Mouse (Mus musculus) cerebellum, adult 11 months (tissue): ENCODE measurements around the gene Mboat7.
"Not testable (repeated sequence)": the region's sequence is repeated elsewhere in the genome, so short reads cannot be mapped to it uniquely, and the experiment has no call there.

Experiments used
- DNase-seq: peaks from one replicate; pipeline ENCODE4 v3.0.0; 2022

Mboat7 gene

DNA sequence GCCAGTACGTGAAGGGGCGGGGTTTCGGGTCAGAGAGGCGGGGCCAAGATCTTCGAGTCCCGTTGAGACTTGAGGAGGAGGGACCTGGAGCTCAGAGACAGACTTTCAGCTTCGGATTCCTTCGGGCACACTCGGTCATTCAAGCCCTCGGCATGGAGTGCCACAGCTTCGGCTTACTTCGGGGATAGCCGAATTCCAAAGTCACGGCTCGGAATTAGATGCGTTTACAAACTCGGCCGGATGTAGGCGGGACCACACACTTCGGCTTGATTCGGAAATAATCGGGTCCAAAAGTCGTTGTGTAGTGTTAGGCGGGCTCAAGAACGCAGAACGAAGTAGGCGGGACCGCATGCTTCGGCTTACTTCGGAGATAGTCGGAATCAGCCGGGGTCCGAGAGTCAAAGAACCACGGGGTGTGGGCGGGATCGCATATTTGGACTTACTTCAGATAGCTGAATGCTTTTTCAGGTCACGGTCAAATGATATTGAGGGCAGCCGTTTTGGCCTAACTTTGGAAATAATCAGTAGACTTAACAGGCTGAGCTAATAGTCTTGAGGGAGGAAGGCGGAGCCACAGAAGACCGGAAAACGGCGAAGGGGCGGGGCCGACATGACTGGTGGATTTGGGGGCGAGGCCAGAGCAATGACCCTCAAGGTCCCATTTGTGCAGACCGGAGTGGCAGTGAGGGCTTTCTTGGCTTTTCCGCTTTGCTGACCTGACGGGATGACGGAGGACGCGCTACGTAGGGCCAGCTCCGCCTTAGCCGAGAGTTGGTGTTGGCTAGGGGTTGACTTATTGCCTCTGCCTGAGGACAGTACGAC, at the start of gene Mboat7:
Gene Mboat7 (minus strand): TSS at position 537 of the 822 bp plus-strand sequence.
- peak; percentile 94 for DNase-seq

- not testable (repeated sequence) for DNase-seq
Observed at GRCm38 (mm10) chr7:3732675-3733074, 39.4 kb upstream of the Mboat7 start.

GRCm38 (mm10) chr7:3725459-3725858, 32.1 kb upstream of the Mboat7 start:
- not testable (repeated sequence) for DNase-seq

- not testable (repeated sequence) for DNase-seq
Observed at GRCm38 (mm10) chr7:3720268-3720667, 26.9 kb upstream of the Mboat7 start, which contains the start of gene Pirb. Gene Pirb (minus strand): TSS chr7:3720391.

GRCm38 (mm10) chr7:3715249-3715648, 21.9 kb upstream of the Mboat7 start:
- DNase-seq = no peak

- no peak for DNase-seq
Observed at GRCm38 (mm10) chr7:3712264-3712942, 19.1 kb upstream of the Mboat7 start.

DNA sequence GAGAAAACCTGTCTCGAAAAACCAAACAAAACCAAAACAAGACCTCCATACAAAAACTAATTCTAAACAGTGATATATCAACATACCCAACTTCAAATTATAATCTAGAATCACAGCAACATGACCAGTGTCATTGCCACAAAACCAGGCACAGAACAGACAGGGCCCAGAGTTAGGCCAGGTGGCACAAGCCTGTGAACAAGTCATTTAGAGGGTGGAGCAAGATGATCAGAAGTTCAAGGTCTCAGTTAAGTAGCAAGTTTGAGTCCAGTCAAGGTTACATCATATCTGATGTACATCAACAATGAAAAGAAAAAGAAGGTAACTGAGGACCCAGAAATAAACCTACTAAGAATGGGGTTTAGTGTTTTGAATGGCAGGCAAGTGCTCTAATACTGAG, 15.7 kb upstream of the Mboat7 start:
- no peak for DNase-seq

DNA sequence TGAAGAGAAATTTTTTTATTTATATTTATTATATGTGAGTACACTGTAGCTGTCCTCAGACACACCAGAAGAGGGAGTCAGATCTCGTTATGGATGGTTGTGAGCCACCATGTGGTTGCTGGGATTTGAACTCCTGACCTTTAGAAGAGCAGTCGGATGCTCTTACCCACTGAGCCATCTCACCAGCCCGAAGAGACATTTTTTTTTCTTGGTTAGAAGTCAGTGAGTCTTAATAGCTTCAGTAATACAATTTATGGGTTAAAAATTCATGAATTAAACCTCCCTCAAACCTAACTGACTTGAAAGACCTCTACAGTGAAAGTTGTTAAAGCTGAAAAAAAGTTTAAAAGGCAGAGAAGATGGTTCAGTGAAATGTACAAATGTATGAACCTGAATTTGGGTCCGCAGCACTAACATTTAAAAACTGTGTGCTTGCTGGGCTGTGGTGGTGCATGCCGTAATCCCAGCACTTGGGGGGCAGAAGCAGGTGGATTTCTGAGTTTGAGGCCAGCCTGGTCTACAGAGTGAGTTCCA, 15.2 kb upstream of the Mboat7 start:
- not testable (repeated sequence) for DNase-seq

GRCm38 (mm10) chr7:3707568-3708413, 14.5 kb upstream of the Mboat7 start:
- no peak for DNase-seq

GRCm38 (mm10) chr7:3707027-3707426, 13.7 kb upstream of the Mboat7 start:
- DNase-seq = no peak

DNA sequence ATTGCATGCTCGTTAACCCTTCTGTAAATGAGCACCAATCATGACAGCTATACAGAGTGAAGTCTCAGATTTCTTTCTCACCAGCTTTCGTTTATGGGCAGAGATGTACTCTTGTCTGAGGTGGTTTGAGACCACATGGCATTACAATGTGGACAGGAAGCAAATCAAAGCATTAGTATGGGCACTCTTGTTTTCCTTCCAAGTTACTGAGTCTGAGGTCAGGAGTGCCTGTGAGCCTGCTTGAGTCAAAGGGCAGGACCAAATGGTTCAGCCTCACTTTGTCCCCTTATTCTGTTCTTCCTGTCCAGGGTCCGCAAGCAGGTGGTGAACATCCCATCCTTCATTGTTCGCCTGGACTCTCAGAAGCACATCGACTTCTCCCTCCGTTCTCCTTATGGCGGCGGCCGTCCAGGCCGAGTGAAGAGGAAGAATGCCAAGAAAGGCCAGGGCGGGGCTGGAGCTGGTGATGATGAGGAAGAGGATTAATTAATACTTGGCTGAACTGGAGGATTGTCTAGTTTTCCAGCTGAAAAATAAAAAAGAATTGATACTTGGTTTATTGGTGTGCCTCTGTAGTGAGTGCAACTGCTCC, 13.1 kb upstream of the Mboat7 start:
- DNase-seq = no peak

GRCm38 (mm10) chr7:3705911-3706310, 12.6 kb upstream of the Mboat7 start:
- no peak for DNase-seq

DNA sequence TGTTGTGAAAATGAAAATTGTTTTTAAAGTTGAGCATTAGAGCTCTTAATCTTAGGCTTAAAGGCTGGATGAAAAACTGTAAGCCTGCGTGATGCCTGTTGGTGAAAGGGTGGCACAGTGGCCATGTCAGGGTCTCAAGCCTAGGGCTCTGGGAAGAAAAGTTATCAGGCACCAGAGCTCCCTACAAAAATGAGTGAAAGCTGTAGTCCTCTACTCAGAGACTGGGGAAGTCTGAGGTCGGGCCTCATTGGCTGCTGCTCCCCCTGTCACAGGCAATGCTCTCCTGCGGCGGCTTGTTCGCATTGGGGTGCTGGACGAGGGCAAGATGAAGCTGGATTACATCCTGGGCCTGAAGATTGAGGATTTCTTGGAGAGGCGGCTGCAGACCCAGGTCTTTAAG, 12.1 kb upstream of the Mboat7 start:
- DNase-seq = not testable (repeated sequence)

DNA sequence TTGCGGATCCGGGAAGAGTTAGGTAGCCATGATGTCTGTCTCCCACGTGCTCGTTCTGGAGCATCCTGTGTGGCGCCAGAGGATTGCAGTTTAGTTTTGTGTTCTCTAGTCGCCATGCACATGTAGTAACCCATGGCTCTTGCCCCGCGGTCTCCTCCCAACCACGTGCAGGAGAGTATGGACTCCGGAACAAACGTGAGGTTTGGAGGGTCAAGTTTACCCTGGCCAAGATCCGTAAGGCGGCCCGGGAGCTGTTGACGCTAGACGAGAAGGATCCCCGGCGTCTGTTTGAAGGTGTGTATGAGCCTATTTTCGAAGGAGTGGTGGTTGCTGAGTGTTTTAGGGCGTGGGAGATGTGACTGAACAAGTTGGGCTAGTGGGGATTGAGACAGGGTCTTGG, 11.2 kb upstream of the Mboat7 start:
- no peak for DNase-seq

GRCm38 (mm10) chr7:3703879-3704441, 10.6 kb upstream of the Mboat7 start, which contains the start of gene Rps9:
Gene Rps9 (plus strand): TSS chr7:3703993.
- peak; percentile 96 for DNase-seq

GRCm38 (mm10) chr7:3703148-3703878, 10.0 kb upstream of the Mboat7 start:
- DNase-seq = no peak

GRCm38 (mm10) chr7:3698471-3698870, 5.1 kb upstream of the Mboat7 start:
- no peak for DNase-seq

- DNase-seq = peak; percentile 43
Observed at GRCm38 (mm10) chr7:3694949-3695305, 1.6 kb upstream of the Mboat7 start.

DNA sequence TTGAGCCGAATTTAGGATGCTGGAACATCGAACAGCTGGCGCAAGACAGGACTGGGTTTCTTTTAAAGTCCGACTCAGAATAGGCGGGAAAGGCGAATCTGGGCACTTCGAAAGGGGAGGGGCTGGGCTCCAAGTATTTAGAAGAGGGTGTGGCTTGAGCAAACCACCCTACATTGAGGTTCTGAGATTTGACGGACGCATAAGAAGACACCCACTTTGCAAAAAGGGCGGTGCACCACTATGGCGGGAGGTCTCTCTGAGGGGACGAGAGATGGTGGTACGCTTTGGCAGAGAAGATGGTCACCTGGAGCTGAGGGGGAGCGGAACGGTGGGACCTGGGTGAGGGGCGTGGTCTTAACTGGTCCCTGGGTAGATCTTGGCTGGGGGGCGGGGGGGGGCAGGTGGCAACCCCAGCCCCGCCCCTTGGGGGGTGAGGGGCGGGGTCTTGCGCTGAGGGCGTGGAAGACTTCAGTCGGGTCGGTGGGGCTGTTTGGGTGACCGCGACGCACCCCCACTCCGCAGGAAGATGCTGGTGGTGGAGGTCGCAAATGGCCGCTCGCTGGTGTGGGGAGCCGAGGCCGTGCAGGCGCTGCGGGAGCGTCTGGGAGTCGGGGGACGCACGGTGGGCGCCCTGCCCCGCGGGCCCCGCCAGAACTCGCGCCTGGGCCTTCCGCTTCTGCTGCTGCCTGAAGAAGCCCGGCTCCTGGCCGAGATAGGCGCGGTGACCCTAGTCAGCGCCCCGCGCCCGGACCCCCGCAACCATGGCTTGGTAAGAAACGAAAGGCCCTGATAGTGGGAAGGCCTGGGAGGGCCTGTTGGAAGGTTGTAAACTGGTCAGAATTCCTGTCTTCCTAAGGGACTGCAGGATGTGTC, 989 bp upstream of the Mboat7 start:
- peak; percentile 61 for DNase-seq

- no peak for DNase-seq
Observed at GRCm38 (mm10) chr7:3693809-3694075, 419 bp upstream of the Mboat7 start.
